Mouse (Mus musculus) left cerebral cortex, postnatal 14 days (tissue): ENCODE results near the gene Neurl1b. TPM values are rescaled to one million over a fixed set of nuclear protein-coding genes. Genes with fewer than 3 reads are reported as not detected.

Source experiments
- DNase-seq, 2 experiments: peaks; one replicate each; pipeline ENCODE4 v3.0.0; 2021 to 2022; ENCODE audit warnings: low spot score in 2 of 2, mixed read lengths in 1 of 2
- intact Hi-C: fragments of 180-260 bp; cut with DNase I; formaldehyde crosslinking; loops from one replicate; pipeline ENCODE4 v1.15.1; 2025
- total RNA-seq, 2 experiments: library from RNA; stranded (reverse); gene quantifications; 2 replicates each; pipeline ENCODE4 v1.2.3; 2021

Neurl1b gene
- total RNA-seq, 2 experiments from 2014 or later: 105 to 111 TPM

DNA sequence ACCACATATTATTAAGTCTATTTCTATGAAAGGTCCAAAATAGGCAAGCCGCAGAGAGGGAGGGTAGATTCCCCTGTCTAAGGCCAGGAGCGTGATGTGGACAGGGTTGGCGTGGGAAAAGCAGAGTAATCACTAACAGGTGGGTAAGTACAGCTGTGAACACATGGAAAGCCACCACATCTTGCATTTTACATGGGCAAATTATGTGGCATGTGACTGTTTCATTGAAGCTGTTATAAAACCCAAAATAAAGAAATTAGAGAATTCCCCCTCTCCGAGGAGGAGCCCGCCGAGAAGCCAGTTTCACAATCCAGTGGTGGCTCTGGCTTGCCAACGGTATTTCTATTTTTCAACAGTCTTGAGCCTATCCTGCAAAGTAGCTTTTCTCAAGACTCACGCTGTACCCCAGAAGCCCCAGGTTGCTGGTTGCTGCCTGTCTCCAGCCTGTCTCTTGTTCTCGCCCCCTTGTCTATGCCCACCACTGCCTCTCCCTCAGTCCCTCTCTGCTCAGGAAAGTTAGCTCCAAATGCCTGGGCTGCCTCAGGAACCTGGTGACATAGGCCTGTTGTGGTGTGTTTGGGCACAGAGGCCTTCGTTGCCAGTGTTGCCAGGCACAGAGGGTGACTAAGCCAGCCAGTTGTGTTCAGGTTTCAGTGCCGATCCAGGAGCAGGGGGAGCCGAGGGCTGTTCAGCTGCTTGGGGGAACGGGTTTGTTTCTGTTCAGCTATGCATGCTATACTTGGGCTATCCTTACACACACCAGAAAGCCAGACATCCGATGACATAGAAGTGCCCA is 70.2 kb downstream of the Neurl1b start:
- intact Hi-C loops: no loop called here
- no peak for DNase-seq

DNA sequence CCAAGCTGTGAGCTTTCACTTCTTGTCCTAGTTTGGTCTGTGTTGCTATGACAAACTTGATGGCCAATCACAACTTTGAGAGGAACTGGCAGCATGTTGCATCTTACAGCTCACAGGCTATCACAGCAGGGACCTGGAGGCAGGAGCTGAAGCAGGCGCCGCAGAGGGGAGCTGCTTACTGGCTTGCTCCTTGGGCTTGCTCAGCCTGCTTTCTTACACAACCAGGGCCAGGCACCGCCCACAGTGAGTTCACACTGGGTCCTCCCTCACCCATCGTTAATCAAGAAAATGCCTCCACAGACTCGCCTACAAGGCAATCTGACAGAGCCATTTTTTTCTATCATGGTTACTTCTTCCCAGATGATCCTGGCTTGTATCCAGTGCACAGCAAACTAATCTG is 72.6 kb downstream of the Neurl1b start:
- DNase-seq: no peak

GRCm38 (mm10) chr17:26487917-26488316 is 73.3 kb downstream of the Neurl1b start:
- intact Hi-C loops: no loop called here
- no peak for DNase-seq

More for the DNA sequence above, 72.6 kb downstream of the Neurl1b start:
- intact Hi-C loops: no loop called here

DNA sequence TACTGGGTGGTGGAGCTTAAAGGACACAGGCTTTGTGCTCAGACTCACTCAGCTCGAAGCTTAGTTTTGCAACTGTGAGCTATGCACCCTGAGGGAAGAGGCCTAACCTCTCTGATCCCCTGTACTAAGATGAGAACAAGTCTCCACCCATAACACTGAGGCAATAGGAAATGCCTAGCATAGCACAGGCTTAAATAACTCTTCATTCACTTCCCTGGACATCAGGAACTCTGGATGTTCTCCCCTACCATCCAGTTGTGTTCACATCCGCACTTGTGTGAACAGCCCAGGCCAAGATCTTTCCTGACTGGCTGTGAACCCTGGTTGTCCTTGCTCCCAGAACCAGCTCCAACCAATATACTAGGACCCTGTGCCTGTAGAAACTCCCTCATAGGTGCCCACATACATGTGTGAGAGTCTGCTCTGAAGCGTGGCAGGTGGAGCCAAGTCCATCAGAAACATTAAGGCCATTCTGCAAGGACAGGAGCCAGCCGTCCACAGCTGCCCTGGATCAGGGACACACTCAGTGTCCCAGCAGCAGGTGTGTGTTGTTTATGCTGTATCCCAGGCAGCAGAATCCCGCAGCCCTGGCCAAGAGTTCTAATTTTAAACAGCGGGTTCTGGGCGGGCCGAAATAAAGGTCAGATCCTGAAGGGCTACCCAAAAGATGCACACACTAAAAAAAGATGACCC is 74.2 kb downstream of the Neurl1b start:
- no peak for DNase-seq
- intact Hi-C loops: no loop called here

DNA sequence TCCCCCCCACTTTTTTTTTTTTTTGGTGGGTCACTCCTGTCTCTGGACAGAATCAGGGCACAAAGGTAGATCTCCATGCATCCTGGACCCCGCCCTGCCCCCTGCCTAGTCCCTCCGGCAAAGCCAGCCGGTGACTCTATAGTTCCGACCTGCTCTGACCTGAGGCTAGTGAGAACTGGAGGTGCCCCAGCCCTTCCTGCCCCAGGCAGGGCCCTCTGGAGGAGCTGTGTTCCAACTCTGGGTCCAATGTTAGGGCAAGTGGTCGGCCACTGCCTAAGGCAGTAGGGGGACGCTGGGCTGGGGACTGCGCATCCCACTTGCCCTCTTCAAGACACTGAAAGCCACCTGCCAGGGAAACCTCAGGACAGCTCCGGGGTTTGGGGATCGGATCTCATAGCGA is 75.4 kb downstream of the Neurl1b start:
- intact Hi-C loops: no loop called here
- DNase-seq: no peak

DNA sequence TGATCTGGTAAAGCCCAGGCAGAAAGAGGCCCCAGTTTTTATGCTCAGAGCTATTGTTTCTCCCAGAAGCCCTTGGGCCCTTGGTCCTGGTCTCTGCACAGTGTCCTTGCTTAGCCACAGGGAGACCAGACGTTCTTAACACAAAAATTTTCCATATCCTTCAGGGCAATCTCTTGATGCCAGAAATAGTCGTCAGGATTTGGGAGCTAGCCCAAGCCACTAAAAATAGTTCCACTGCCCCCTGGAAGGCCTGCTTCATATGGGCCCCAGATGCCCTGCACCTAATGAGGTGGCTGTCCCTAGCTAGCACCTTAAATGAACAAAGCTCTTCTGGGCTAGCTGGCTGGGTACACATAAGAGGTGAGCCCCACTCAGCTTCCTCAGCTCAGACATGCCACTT is 76.3 kb downstream of the Neurl1b start:
- DNase-seq: no peak
- intact Hi-C loops: no loop called here

DNA sequence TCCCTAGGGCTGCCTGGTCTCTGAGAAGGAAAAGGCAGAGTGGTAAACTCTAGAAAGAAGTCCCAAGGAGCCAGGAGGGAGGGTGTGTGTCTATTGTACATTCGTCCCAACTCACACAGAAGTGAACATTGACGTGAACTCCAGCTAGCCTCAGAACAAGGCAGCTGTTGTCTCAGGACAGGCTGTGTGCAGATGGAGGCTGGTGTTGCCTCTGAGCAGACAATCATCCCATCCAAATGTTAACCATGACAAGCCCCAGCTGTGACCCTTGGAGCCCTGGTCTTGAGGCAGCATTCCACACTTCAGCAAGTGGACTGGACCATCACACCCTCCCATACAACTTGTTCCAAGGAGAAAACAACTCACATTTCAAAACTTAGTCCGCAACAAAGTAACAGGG is 77.6 kb downstream of the Neurl1b start:
- DNase-seq: no peak

DNA sequence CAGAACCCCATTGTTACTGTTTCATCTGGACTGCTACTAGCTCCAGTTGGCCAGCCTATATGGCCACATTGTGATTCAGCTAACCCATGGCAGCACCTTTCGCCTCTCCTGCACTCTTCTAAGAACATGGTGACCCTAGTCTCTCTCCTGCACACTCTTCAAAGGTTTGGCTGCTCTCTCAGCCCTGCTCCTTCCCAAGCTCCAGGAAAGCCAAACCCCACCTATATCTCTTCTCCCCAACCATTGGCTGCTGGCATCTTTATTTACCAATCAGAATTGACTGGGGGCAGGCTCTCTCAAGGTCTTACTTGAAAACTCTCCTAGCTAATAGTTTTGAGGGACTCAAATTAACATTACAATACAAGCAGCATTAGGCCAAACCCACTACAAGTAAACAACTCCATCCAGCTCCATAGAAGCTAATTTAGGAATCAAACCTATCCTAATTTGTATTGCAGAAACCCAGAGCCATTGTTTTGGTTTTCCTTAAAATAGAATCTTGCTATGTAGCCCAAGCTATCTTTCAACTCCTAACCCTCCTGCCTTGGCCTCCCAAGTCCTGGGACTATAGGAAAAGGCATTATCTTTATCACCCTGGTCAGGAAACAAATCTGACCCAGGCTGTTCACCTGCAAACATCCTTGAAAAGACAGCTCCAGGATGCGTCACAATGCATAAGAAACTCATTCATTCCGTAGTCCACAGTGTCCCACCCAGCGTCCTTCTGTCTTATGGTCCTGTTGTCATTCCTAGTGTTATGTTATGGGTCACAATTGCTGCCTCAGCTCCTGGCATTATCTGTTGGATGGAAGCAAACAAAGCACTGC is 80.2 kb downstream of the Neurl1b start:
- no peak for DNase-seq
- intact Hi-C loops: no loop called here

More for the DNA sequence above, 77.6 kb downstream of the Neurl1b start:
- intact Hi-C loops: no loop called here

Other genes with a start within 250 kb of the Neurl1b start
- under 1 TPM; 0.33 to 0.53 TPM for gene Pdia2, start 215.7 kb upstream of the Neurl1b start, total RNA-seq
- 10 to 100 TPM; 56.1 to 56.2 TPM for gene Rgs11, start 211.9 kb upstream of the Neurl1b start, total RNA-seq
- 100 to 1,000 TPM; 170 TPM for gene Arhgdig, start 207.0 kb upstream of the Neurl1b start, total RNA-seq
- 10 to 100 TPM; 15.7 to 18.4 TPM for gene Fam234a, start 170.6 kb upstream of the Neurl1b start, total RNA-seq
- 10 to 100 TPM; 80.2 to 81.5 TPM for gene Luc7l, start 161.9 kb upstream of the Neurl1b start, total RNA-seq
- 100 to 1,000 TPM; 180 to 195 TPM for gene Ergic1, start 146.7 kb downstream of the Neurl1b start, total RNA-seq
- 10 to 100 TPM; 28.4 to 33.2 TPM for gene Dusp1, start 147.3 kb downstream of the Neurl1b start, total RNA-seq
- gene Atp6v0e, start 248.4 kb downstream of the Neurl1b start, total RNA-seq: 10 to 100 TPM; 36.7 to 45.8 TPM